Mouse (Mus musculus): ENCODE data around the gene Cadm1. TPM values are rescaled to one million over a fixed set of nuclear protein-coding genes. Genes with fewer than 3 reads are reported as not detected.

Gene Cadm1
- polyA plus RNA-seq, 1 experiment = 103 TPM

GRCm38 (mm10) chr9:47674766-47675713, 145.1 kb downstream of the Cadm1 start:
- no peak for TF ChIP-seq POLR2A (IDR thresholded peaks at IDR 0.05; ENCODE audit: borderline replicate concordance, extremely low read depth, insufficient read depth, insufficient read length, poor library complexity, severe bottlenecking)
- TF ChIP-seq CTCF (IDR thresholded peaks at IDR 0.05; ENCODE audit: borderline replicate concordance, extremely low read depth, insufficient read depth, insufficient read length) = no peak
- DNase-seq (ENCODE audit: low read depth) = no peak

- peak; percentile 87 for DNase-seq (ENCODE audit: low read depth)
- TF ChIP-seq POLR2A (IDR thresholded peaks at IDR 0.05; ENCODE audit: borderline replicate concordance, extremely low read depth, insufficient read depth, insufficient read length, poor library complexity, severe bottlenecking) = no peak
- TF ChIP-seq CTCF (IDR thresholded peaks at IDR 0.05; ENCODE audit: borderline replicate concordance, extremely low read depth, insufficient read depth, insufficient read length) = no peak
Measured at GRCm38 (mm10) chr9:47686881-47687280, 156.9 kb downstream of the Cadm1 start.

- DNase-seq (ENCODE audit: low read depth) = no peak
- TF ChIP-seq CTCF (IDR thresholded peaks at IDR 0.05; ENCODE audit: borderline replicate concordance, extremely low read depth, insufficient read depth, insufficient read length) = no peak
- TF ChIP-seq POLR2A (IDR thresholded peaks at IDR 0.05; ENCODE audit: borderline replicate concordance, extremely low read depth, insufficient read depth, insufficient read length, poor library complexity, severe bottlenecking) = no peak
Measured at GRCm38 (mm10) chr9:47687604-47688003, 157.6 kb downstream of the Cadm1 start.

GRCm38 (mm10) chr9:47688297-47688696, 158.3 kb downstream of the Cadm1 start:
- TF ChIP-seq CTCF (IDR thresholded peaks at IDR 0.05; ENCODE audit: borderline replicate concordance, extremely low read depth, insufficient read depth, insufficient read length) = no peak
- DNase-seq (ENCODE audit: low read depth) = peak; percentile 60

GRCm38 (mm10) chr9:47692911-47693310, 162.9 kb downstream of the Cadm1 start:
- no peak for DNase-seq (ENCODE audit: low read depth)
- no peak for TF ChIP-seq CTCF (IDR thresholded peaks at IDR 0.05; ENCODE audit: borderline replicate concordance, extremely low read depth, insufficient read depth, insufficient read length)
- no peak for TF ChIP-seq POLR2A (IDR thresholded peaks at IDR 0.05; ENCODE audit: borderline replicate concordance, extremely low read depth, insufficient read depth, insufficient read length, poor library complexity, severe bottlenecking)

GRCm38 (mm10) chr9:47699026-47699425, 169.1 kb downstream of the Cadm1 start:
- no peak for TF ChIP-seq POLR2A (IDR thresholded peaks at IDR 0.05; ENCODE audit: borderline replicate concordance, extremely low read depth, insufficient read depth, insufficient read length, poor library complexity, severe bottlenecking)
- peak; percentile 87; the same call in 1 of the 2 replicates for TF ChIP-seq CTCF (IDR thresholded peaks at IDR 0.05; ENCODE audit: borderline replicate concordance, extremely low read depth, insufficient read depth, insufficient read length)
- peak; percentile 81 for DNase-seq (ENCODE audit: low read depth)

- no peak for DNase-seq (ENCODE audit: low read depth)
- TF ChIP-seq POLR2A (IDR thresholded peaks at IDR 0.05; ENCODE audit: borderline replicate concordance, extremely low read depth, insufficient read depth, insufficient read length, poor library complexity, severe bottlenecking) (no peak), CTCF (IDR thresholded peaks at IDR 0.05; ENCODE audit: borderline replicate concordance, extremely low read depth, insufficient read depth, insufficient read length) (no peak)
Measured at GRCm38 (mm10) chr9:47700021-47700420, 170.0 kb downstream of the Cadm1 start.

GRCm38 (mm10) chr9:47703026-47703876, 173.3 kb downstream of the Cadm1 start:
- no peak for TF ChIP-seq CTCF (IDR thresholded peaks at IDR 0.05; ENCODE audit: borderline replicate concordance, extremely low read depth, insufficient read depth, insufficient read length)
- no peak for TF ChIP-seq POLR2A (IDR thresholded peaks at IDR 0.05; ENCODE audit: borderline replicate concordance, extremely low read depth, insufficient read depth, insufficient read length, poor library complexity, severe bottlenecking)
- no peak for DNase-seq (ENCODE audit: low read depth)

GRCm38 (mm10) chr9:47706341-47706740, 176.4 kb downstream of the Cadm1 start:
- TF ChIP-seq POLR2A (IDR thresholded peaks at IDR 0.05; ENCODE audit: borderline replicate concordance, extremely low read depth, insufficient read depth, insufficient read length, poor library complexity, severe bottlenecking) = no peak
- no peak for TF ChIP-seq CTCF (IDR thresholded peaks at IDR 0.05; ENCODE audit: borderline replicate concordance, extremely low read depth, insufficient read depth, insufficient read length)
- peak; percentile 75 for DNase-seq (ENCODE audit: low read depth)

- TF ChIP-seq CTCF (IDR thresholded peaks at IDR 0.05; ENCODE audit: borderline replicate concordance, extremely low read depth, insufficient read depth, insufficient read length) (no peak), POLR2A (IDR thresholded peaks at IDR 0.05; ENCODE audit: borderline replicate concordance, extremely low read depth, insufficient read depth, insufficient read length, poor library complexity, severe bottlenecking) (no peak)
- DNase-seq (ENCODE audit: low read depth) = peak; percentile 72
Measured at GRCm38 (mm10) chr9:47707326-47707725, 177.4 kb downstream of the Cadm1 start.

GRCm38 (mm10) chr9:47708299-47708698, 178.3 kb downstream of the Cadm1 start:
- peak; percentile 94 for DNase-seq (ENCODE audit: low read depth)
- no peak for TF ChIP-seq POLR2A (IDR thresholded peaks at IDR 0.05; ENCODE audit: borderline replicate concordance, extremely low read depth, insufficient read depth, insufficient read length, poor library complexity, severe bottlenecking)
- TF ChIP-seq CTCF (IDR thresholded peaks at IDR 0.05; ENCODE audit: borderline replicate concordance, extremely low read depth, insufficient read depth, insufficient read length) = peak; percentile 96

Data from brain, embryonic 14.5 days (tissue).